Mouse (Mus musculus) heart, embryonic 10.5 days (tissue): ENCODE measurements at regions not wholly inside any gene's neighbourhood (a gene's known extent, or its start where the extent isn't known, plus 50 kb on each side); places are given as distances from the start of the nearest gene placed in this dataset.
A peak's percentile ranks its signal among the peaks of the same experiment; 100 is the strongest.
"Not testable (repeated sequence)": the region's sequence is repeated elsewhere in the genome, so short reads cannot be mapped to it uniquely, and the experiment has no call there.

Experiments used
- DNase-seq: peaks from one replicate; pipeline ENCODE4 v3.0.0-alpha.2; 2017; ENCODE audit warnings: low spot score
- H3K27ac ChIP-seq: fragments of 300-500 bp; sonication (generic); 2 replicates; pipeline ENCODE4 v1.5.1; 2016; ENCODE audit warnings: mild to moderate bottlenecking
- H3K27me3 ChIP-seq: fragments of 300-500 bp; sonication (generic); 2 replicates; pipeline ENCODE4 v1.6.1; 2016; ENCODE audit warnings: mild to moderate bottlenecking; ENCODE audit not compliant: poor library complexity, insufficient read depth, severe bottlenecking
- H3K36me3 ChIP-seq: fragments of 300-500 bp; sonication (generic); 2 replicates; pipeline ENCODE4 v1.6.1; 2016; ENCODE audit warnings: mild to moderate bottlenecking, moderate library complexity
- H3K4me1 ChIP-seq: fragments of 300-500 bp; sonication (generic); 2 replicates; pipeline ENCODE4 v1.6.1; 2016; ENCODE audit warnings: mild to moderate bottlenecking
- H3K4me3 ChIP-seq: fragments of 300-500 bp; sonication (generic); 2 replicates; pipeline ENCODE4 v1.5.1; 2016; ENCODE audit warnings: mild to moderate bottlenecking, moderate library complexity
- H3K9me3 ChIP-seq: fragments of 300-500 bp; sonication (generic); 2 replicates; pipeline ENCODE4 v1.6.1; 2016; ENCODE audit warnings: mild to moderate bottlenecking, moderate library complexity
- WGBS: fragments of 180-500 bp; shearing (Covaris S2); methylation state at CpG from one replicate; pipeline ENCODE4 v1.1.7; 2016; 5-methylcytosine and 5-hydroxymethylcytosine counted together

DNA sequence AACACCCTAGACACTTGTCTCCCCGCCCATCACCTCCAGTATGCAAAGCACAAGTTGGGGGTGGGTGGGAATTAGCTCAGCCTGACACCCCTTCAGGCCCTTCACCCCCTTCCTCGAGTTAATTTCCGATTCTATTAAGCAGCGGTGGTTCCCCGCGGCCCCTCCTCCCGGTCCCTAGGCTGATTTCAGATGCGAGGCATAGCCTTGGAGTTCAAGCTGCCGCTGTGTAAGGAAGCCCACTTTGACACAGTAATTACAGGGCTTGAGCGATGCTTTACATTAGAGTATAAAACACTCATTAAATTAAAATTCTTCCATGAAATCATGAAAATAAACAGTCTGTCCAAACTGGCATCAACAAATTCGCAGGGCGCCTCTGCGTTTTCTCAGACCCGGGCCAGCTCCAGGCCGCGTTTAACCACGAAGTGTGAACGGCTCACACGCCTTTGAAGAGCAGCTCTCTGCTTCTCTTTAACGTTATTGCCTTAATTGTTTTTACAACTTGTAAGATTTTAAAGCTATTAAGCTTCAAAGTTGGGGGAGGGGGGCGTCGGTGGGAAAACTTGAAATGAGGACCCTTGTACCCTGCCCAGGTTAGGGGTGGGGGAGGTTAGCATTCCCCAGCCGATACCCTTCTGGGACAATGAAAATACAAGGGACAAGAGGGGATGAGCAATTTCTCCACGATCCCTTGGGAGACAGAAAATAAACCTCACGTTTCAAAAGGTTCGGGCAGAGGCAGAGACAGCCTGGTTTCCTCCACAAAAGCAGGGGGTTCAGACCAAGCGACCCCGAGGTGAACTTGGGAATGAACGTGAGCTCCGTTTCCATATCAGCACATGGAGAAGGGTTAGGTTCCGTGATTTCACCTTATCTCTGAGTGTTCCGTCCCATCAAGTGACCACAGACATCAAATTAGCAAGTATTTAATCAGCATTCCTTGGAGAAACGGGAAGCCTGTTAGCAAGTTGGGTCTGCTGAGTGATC, 114.4 kb downstream of the Dicer1 start:
- no peak for DNase-seq
- peaks cover 53% of the 10 kb centered on the region for H3K27me3 ChIP-seq
- no peak overlapping the region for H3K27ac ChIP-seq
- H3K9me3 ChIP-seq, result no peaks in the 10 kb centered on the region
- 4% methylated on average over 33 of the region's 33 CpGs for WGBS
- no peaks in the 10 kb centered on the region for H3K36me3 ChIP-seq
- peaks cover 15% of the 10 kb centered on the region for H3K4me1 ChIP-seq
- H3K4me3 ChIP-seq, result peak overlapping the region; percentile 40

DNA sequence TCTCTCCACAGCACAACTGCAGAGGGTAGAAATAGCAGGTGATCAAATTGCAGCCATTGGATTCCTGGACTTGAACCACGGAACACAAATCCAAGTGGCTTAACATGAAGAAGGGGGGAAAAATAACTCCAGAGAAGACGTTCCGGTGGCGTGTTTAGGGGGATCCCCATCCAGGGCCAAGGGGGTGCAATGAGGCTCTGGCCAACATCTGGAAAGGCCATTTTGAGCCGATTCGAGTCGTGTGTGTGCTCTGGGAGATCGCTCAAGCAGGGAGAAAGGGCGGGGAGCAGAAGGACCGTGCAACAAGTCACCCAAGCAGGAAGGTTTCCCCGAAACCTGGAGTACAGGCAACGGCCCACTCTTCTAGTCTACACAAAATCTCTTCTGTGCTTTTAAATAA, 115.3 kb downstream of the Dicer1 start:
- H3K27ac ChIP-seq, result no peak overlapping the region

DNA sequence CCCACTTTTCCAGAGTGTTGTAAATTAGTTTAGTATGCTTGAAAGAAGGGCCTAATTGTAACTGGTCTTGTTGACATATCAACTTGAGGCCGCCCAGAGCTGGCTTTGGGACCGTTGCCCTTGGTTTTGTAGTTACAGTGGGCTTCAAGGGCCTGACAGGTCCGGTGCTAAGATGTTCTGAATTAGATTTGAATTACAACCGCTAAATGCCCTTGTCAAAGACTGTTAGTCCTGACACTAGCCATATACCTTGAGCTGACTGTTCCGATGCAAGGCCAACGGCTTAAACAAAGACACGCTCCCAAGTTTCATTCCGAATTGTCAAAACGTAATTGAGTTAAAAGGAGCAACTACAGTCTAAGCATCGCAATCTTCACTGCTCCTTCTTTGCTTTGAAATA, 116.9 kb downstream of the Dicer1 start:
- WGBS, result 62% methylated on average over 10 of the region's 10 CpGs
- H3K4me1 ChIP-seq, result peaks cover 15% of the 10 kb centered on the region
- no peak for DNase-seq

More for the DNA sequence above, 115.3 kb downstream of the Dicer1 start:
- WGBS, result 60% methylated on average over 12 of the region's 12 CpGs
- Histone ChIP-seq H3K36me3 (no peaks in the 10 kb centered on the region), H3K4me1 (peaks cover 15% of the 10 kb centered on the region), H3K4me3 (no peak overlapping the region), H3K27me3 (peaks cover 53% of the 10 kb centered on the region), H3K9me3 (no peaks in the 10 kb centered on the region)
- DNase-seq, result no peak

DNA sequence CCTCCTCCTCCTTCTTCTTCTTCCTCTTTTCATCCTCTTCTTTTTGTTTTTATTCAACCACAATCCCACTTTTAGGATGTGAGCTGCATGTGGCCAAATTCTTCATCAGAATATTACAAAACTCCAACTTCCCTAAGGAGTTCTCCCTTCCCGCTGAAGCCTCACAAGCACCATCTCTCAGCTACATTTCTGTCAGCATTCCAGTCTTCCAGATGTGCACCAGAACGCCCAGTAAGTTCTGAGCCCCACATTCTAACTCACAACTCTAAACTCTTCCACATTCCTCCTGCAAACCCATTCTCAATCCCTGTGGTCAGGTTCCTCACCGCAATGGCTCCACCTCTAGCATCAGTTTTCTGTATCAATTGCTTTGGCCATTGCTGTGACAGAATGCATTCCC, 121.2 kb downstream of the Dicer1 start:
- Histone ChIP-seq H3K27ac (no peak overlapping the region), H3K4me3 (no peak overlapping the region), H3K27me3 (peaks cover 19% of the 10 kb centered on the region; the same call in 1 of the 2 replicates), H3K36me3 (no peaks in the 10 kb centered on the region), H3K4me1 (no peaks in the 10 kb centered on the region), H3K9me3 (no peaks in the 10 kb centered on the region)
- DNase-seq, result no peak
- WGBS, result 91% methylated on average over 3 of the region's 3 CpGs

More for the DNA sequence above, 116.9 kb downstream of the Dicer1 start:
- Histone ChIP-seq H3K27me3 (peaks cover 51% of the 10 kb centered on the region), H3K36me3 (no peaks in the 10 kb centered on the region), H3K9me3 (no peaks in the 10 kb centered on the region), H3K4me3 (no peak overlapping the region), H3K27ac (no peak overlapping the region)

DNA sequence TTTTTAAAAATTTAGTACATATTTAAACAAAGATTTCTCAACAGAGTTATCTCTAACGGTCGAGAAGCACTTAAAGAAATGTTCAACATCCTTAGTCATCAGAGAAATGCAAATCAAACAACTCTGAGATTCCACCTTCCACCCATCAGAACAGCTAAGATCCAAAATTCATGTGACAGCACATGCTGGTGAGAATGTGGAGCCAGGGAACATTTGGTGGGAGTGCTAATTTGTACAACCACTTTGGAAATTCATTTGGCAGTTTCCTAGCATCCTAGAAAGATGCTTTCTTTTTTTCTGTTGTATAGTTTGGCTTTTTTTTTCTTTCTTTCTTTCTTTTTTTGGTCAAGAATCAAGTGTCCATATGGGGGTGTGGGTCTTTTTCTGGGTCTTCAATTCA, 122.3 kb downstream of the Dicer1 start:
- Histone ChIP-seq H3K4me1 (no peaks in the 10 kb centered on the region), H3K27me3 (peaks cover 20% of the 10 kb centered on the region; the same call in 1 of the 2 replicates), H3K4me3 (no peak overlapping the region), H3K9me3 (no peaks in the 10 kb centered on the region), H3K27ac (no peak overlapping the region), H3K36me3 (no peaks in the 10 kb centered on the region)
- 79% methylated on average over 2 of the region's 2 CpGs for WGBS
- DNase-seq, result no peak

DNA sequence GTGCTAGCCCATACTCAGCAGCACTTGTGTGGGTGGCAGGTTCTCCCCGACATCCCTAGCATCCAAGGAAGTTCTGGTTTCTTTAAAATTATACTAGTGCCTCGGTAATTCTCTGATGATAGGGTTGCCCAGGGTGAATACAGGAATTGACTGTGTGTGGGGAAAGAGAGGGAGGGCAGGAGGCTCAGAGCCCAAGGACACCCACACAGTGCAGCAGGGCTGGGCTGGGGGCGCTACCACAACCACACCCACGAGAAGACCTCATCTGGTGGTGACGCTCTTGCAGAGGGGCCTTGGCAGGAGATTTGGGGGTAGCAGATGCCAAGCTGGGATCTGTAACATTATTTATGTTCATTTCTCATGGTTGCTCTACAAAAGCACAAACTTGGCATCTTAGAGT, 125.7 kb downstream of the Dicer1 start:
- Histone ChIP-seq H3K4me1 (no peaks in the 10 kb centered on the region), H3K27ac (no peak overlapping the region), H3K4me3 (no peak overlapping the region), H3K36me3 (no peaks in the 10 kb centered on the region), H3K27me3 (peaks cover 24% of the 10 kb centered on the region), H3K9me3 (no peaks in the 10 kb centered on the region)
- 83% methylated on average over 5 of the region's 5 CpGs for WGBS
- DNase-seq, result no peak

DNA sequence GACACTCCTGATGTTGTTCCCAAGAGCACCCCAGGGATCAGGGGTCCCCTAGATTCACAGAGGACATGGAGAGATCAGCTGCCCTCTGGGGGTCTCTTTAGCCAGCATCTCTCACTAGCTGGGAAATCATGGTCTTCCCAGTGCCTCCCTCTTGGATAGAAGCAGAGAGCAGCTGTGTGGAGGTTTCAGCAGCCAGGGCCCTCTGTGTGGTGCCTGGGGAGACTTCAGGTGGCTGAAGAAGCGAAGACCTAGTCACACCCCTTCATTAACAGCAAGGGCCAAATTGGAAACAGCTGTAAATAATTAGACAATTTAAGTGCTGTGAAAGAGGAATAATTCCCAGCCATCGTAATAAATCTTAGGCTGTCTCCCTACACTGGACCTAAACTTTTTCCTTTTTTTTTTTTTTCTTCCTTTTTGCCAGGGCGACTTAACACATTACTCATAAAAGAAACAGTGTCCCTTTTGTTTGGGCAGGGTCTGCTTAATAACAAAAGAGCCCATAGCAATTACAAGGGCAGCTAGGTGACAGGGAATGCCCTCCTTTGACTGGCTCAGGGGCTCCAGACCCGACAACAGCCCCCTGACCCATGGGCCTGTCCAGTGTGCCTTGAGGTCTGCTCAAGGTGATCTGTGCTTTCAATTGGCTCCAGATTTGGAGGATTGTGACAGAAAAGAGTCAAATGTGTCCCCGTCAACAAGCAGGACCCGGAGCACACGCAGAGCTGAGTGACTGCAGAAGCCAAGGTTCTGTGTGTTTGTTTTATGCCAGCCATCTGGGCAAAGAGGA, 127.7 kb downstream of the Dicer1 start:
- DNase-seq, result no peak
- no peak overlapping the region for H3K27ac ChIP-seq
- H3K27me3 ChIP-seq, result peaks cover 24% of the 10 kb centered on the region
- H3K36me3 ChIP-seq, result no peaks in the 10 kb centered on the region
- H3K4me3 ChIP-seq, result no peak overlapping the region
- 63% methylated on average over 7 of the region's 7 CpGs for WGBS
- no peaks in the 10 kb centered on the region for H3K9me3 ChIP-seq
- H3K4me1 ChIP-seq, result no peaks in the 10 kb centered on the region

DNA sequence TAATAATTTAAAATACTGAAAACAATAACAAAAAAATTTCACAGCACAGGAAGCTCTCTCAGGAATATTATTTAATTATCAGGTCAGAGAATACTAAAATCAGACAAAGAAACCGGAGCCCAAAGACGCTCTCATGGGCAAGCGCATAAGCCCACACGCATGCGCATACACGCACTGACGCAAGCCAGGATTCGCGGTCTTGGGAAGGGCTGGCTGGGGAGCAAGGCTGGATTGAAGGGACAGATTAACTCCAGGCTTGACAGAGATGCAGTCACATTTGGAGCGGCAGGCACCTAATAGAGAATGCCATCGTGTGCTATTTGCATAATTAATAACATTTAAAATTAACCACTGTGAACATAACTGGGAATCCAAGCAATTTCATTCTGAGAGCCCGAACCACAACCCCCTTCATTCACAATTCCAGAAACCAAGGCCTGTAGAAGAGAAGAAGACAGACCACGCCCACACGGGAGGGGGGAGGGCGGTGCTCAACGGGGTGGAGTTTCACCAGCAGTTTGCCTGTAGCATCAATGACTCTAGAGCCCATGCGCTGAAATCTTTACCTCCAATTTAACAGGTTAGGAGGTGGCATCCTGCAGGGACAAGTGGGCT, 134.5 kb downstream of the Dicer1 start:
- H3K36me3 ChIP-seq, result no peaks in the 10 kb centered on the region
- WGBS, result 9% methylated on average over 17 of the region's 17 CpGs
- no peak overlapping the region for H3K27ac ChIP-seq
- peaks cover 15% of the 10 kb centered on the region for H3K27me3 ChIP-seq
- H3K9me3 ChIP-seq, result no peaks in the 10 kb centered on the region
- peak overlapping the region; percentile 43 for H3K4me3 ChIP-seq
- H3K4me1 ChIP-seq, result peaks cover 19% of the 10 kb centered on the region
- DNase-seq, result no peak

DNA sequence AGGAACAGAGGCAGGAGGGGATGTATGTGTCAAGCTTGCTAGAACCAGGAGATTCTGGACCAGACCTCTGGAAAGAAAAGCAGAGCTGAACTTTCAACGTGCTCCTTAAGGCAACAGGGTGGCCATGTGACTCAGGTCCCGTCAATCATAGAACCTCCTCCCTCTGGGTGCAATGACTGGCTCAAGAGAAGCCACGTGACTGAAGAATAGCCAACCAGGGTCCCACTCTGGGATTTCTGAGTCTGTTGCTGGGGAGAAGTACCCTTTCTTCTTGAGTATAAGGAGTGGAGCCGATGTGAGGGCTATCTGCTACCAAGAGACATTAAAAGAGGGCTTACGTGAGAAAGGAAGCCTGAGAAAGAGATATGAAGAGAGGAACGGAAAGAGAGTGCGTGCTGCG, 137.5 kb downstream of the Dicer1 start:
- peak overlapping the region; percentile 42; the same call in 1 of the 2 replicates for H3K27ac ChIP-seq
- H3K4me3 ChIP-seq, result no peak overlapping the region; the same call in 1 of the 2 replicates
- DNase-seq, result no peak
- peaks cover 34% of the 10 kb centered on the region for H3K27me3 ChIP-seq
- H3K4me1 ChIP-seq, result peaks cover 19% of the 10 kb centered on the region
- WGBS, result 48% methylated on average over 8 of the region's 8 CpGs
- H3K36me3 ChIP-seq, result no peaks in the 10 kb centered on the region
- no peaks in the 10 kb centered on the region for H3K9me3 ChIP-seq

DNA sequence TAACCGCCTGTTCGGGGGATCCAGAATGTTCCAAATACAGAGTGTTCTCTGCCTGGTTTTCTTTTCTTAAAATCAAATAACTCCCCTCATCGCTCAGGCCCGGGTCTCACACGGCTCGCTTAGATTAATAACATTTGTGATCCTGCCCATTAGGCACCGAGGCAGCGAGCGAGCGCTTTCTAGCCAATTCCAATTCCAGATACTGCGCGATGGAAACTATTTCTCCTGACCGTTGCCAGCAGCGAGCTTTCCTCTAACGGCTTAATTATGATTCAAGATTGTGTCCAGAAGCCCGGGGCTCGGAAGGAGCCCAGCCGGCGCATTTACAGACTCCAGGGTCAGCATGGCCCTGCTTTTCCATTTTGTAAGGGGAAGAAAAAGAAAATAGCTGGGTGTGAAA, 136.6 kb upstream of the Gsc start:
- 82% methylated on average over 19 of the region's 19 CpGs for WGBS
- Histone ChIP-seq H3K9me3 (no peaks in the 10 kb centered on the region), H3K4me1 (peaks cover 33% of the 10 kb centered on the region), H3K27ac (no peak overlapping the region), H3K4me3 (no peak overlapping the region), H3K27me3 (peaks cover 42% of the 10 kb centered on the region), H3K36me3 (no peaks in the 10 kb centered on the region)
- no peak for DNase-seq

DNA sequence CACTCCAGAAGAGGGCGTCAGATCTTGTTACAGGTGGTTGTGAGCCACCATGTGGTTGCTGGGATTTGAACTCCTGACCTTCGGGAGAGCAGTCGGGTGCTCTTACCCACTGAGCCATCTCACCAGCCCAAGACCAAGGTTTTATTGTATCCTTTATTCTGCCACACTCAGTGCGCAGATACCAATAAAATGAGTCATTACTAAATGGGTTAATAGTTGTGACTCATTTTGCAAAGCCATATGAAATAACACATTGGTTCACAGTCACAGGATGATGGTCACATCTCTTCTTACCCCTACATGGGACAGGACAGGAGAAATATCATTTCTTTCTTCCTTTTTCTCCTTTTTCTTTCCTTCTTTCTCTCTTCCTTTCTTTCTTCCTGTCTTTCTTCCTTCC, 135.8 kb upstream of the Gsc start:
- H3K27me3 ChIP-seq, result peaks cover 45% of the 10 kb centered on the region
- H3K4me3 ChIP-seq, DNase-seq, H3K27ac ChIP-seq, H3K36me3 ChIP-seq, H3K9me3 ChIP-seq: not testable (repeated sequence)
- H3K4me1 ChIP-seq, result peaks cover 34% of the 10 kb centered on the region
- 86% methylated on average over 4 of the region's 4 CpGs for WGBS

DNA sequence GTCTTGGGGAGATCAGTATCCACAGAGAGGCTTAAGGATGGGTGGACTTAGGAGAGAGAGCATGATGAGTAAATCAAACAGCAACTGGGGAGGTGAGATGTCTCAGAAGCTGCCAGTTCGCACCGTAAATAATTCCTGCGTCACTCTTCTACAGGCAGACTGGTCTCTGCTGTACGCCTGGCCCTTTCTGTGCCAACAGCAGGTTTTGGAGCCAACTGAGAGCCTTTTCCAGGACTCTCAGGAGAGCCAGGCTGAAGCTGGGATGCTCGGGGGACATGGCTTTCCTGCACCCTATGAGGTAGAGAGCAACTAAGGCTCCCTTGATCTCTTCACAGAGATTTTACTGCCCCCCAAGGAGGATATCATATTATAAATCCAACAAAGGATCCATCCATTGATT, 134.3 kb upstream of the Gsc start:
- 85% methylated on average over 5 of the region's 5 CpGs for WGBS
- Histone ChIP-seq H3K4me1 (peaks cover 37% of the 10 kb centered on the region), H3K27ac (0 out of 2 replicates have a peak overlapping the region, but pooled peaks have one; percentile 73), H3K27me3 (peaks cover 49% of the 10 kb centered on the region), H3K36me3 (no peaks in the 10 kb centered on the region), H3K9me3 (no peaks in the 10 kb centered on the region), H3K4me3 (no peak overlapping the region)
- no peak for DNase-seq
